Mouse (Mus musculus): ENCODE data around the gene Fam172a.

Gene Fam172a

GRCm38 (mm10) chr13:78099746-78100530 lies 398.1 kb downstream of the Fam172a start:
- DNase-seq (ENCODE audit: low read depth, low spot score) = no peak

DNA sequence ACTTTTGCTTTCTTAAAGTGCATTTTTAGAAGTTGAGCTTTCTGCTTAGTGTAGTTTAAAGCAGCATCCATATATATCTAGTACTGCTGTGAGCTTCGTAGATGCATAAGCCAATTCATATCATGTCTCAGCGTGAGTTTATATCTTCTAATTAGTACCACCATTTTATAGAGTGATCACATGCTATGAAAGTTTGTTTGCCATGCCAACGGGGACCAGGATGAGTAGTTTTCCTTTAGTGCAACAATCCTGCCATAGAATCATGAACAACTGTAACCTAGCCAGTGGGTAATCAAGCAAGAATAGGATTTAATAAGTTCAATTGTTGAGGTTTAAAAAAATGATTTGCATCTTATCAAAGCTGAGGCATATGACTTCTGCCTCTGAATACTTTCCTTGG lies 398.8 kb downstream of the Fam172a start:
- DNase-seq (ENCODE audit: low read depth, low spot score) = no peak

DNA sequence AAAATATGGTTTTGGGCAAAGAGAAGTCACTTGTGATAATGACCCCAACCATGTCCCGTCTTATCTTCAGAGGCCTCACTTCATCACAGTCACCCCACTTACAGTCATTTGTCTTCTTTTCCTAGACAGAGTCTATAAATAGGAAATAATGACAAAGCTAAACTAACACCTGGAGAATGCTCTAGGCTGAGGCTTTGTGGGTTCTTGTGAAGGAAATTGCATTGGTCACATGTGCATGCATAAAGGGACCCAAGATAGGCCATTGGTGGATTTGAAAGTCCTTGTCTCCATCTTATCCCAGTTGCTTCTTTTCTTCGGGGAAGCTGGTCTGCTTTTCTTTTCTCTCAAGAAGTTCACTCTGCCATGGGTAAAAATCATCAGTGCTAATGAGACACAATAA lies 400.5 kb downstream of the Fam172a start:
- DNase-seq (ENCODE audit: low read depth, low spot score) = no peak

DNA sequence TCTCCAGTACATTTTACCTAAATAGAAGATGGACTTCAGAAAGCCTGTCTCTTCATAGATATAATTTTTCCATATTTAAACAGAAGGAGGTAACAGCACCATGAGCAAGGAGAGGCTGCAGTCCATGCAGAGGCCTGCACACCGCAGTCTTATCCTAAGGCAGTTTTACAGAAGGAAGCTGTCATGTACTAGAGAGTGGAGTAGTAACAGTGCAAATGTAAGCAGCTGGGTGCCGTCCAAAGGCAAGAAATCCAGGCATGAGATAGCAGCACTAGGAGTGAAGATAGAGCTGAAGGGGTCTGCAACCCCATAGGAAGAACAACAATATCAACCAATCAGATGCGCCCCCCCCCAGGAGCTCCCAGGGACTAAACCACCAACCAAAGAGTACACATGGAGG lies 403.0 kb downstream of the Fam172a start:
- no peak for DNase-seq (ENCODE audit: low read depth, low spot score)

DNA sequence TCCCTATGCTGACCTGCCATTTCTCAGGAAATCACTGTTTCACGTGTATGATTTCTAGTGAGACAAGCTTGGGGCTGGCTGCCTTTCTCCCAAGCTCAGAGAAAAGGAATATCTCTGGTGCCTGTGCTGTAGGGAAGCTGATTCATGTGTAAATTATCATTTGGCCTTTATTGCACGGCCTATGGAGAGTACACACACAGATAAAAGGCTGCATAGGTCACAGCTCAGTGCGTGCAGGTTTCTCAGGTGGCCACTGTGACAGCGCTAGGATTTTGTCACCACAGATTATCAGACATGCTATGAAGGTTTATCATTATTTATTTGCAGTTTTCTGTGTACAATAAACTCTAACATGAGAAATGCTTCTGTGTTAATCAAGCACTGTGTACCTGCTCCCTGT lies 408.8 kb downstream of the Fam172a start:
- no peak for DNase-seq (ENCODE audit: low read depth, low spot score)

DNA sequence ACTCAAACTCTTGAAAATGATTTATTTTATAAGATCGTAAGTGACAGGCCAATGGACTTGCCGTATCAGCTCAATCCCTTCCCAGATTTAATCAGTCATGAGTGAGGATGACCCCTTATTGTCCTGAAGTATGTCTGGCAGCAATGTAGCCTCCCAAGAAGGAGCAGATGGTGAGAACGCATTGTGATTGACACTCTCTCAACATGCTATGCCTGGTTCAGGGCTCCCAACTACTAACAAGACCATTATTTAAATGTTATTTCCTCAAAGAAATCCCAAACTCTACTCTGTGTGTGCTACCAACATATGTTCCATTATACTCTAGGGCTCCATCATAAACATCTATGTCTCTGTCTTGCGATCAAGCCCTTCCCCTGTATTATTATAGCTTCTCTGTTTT lies 412.1 kb downstream of the Fam172a start:
- no peak for DNase-seq (ENCODE audit: low read depth, low spot score)

DNA sequence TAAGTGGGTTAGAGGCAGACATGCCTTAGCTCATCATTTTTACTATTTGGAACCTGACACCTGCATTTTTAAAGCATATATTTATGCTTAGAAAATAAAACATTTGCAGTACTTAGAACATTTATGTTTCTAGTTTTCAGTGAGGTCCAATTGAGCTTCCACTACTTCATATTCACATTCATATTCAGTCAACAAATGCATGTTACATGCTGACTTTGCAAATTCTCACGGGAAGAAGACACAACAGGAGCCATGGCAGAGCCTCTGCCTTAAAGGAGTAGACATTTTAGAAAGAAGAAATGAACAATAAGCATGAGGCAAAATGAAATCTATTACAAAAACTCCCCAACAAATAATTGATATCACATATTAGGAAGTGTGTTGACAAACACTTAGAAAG lies 416.9 kb downstream of the Fam172a start:
- no peak for DNase-seq (ENCODE audit: low read depth, low spot score)

GRCm38 (mm10) chr13:78121991-78122390 lies 420.2 kb downstream of the Fam172a start:
- no peak for DNase-seq (ENCODE audit: low read depth, low spot score)

DNA sequence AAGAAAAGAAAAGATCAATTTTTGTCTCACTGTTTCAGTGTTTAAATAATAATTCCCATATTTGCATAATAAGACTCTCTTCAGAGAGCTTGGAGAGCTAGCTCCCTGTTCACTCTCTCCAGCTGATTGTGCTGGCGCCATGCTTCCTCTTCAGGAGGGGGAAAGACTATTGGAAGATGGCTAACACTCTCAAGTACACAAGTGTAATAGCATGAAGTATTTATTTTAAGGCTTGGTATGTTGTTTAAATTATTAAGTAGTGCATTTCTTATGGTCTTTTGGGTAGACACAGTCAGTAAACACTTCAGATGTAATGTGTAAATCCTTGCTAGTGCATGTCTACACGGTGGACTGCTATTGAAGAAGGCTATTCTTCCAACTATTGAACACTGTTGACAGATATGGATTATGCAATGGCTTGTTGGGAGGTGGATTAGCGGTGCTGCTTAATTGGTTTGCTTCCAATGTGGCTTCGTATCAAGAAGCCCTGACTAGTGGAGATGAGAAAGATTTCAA lies 422.1 kb downstream of the Fam172a start:
- DNase-seq (ENCODE audit: low read depth, low spot score) = no peak

- DNase-seq (ENCODE audit: low read depth, low spot score) = no peak
Observed at GRCm38 (mm10) chr13:78157465-78157864, 455.6 kb downstream of the Fam172a start.

DNA sequence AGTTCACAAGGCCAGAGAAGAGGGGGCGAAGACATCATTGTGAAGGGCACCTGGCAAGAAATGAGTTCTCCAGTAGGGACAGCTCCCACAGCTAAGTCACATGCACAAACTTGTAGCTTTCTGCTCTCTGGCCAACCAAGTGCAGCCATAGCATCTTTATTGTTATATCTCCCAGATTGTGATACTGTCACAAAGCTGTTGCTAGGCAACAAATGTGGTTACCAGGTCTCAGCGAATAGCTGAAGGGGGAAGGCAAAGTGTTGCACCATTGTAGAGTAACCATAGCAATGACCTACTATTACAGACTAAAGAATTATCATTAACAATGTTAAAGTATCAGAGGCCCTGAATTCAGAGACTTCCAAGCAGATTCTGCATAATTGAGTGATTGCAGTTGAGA lies 460.3 kb downstream of the Fam172a start:
- no peak for DNase-seq (ENCODE audit: low read depth, low spot score)

DNA sequence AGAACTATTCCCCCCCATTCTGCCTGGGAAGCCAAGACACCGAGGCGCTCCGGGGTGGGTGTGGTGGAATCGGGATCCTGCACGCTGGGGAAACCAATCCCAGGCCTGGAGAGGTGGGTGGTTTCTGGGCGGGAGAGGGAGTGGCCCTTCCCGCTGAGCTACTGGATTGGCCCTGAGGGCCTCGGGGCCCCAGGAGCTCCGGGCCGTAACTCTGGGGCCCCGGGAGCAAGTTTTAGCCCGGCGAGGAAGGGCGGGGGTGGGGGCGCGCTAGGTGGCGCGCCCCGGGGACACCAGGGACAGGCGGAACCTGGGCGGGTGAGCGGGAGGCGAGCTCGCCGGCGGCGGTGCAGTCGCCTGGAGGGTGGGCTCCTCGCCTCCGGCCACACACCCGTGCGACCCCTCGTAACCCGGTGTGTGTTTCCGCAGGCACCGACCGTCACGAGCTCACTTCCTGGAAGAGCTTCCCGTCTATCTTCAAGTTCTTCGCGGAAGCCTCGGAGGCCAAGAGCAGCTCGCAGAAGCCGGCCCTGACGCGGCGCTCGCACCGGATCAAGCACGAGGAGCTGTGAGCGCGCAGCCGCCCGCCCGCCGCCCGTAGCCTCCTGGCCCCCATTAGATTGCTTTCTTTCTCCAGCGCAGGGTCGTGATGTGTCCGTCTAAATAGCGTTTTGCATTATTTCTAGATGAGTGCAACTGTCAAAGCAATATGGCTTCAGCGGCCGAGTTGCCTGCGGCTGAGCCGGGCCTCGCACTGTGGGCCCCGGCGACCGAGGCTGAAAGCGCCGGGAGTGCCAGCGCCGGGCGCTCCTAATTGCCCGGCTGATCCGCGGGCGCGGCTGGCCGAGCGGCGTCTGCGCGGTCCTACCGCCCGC lies 461.5 kb downstream of the Fam172a start:
- peak; percentile 57 for DNase-seq (ENCODE audit: low read depth, low spot score)

DNA sequence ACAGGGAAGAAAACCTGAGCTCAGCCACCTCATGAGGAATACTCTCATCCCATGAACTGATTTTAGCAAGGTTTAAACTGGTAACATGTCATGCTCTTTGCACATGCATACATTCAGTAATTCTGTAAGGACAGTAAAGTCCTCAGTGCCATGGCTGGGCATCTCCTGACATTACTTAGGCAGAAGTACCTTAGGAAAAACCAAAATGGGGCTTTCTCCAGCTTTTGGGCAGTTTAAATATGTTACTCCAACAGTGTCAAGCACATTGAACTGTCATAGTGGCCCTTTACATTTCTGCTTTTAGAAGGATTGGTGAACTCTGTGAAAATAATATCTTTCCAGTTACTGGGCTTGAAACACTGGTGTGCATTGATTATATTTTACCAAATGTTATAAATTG lies 463.1 kb downstream of the Fam172a start:
- no peak for DNase-seq (ENCODE audit: low read depth, low spot score)

DNA sequence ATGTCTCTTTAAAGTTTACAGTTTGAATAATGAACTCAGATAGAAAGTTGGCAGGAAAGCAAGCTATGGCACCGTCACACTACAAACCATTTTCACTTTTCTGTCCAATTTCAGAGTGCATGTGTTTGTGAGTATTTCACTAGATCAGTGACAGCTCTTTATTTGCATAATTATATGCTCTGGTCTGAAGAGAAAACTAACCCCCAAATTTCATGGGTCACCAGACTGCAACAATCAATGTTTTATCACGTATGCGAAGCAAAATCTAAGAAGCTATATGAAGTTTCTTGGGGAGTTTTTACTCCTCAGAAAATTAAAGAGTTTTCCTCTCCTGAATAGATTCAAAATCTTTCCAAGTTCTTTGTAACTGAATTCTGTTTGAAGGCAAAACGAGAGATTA lies 466.3 kb downstream of the Fam172a start:
- DNase-seq (ENCODE audit: low read depth, low spot score) = no peak

GRCm38 (mm10) chr13:78171320-78171719 lies 469.5 kb downstream of the Fam172a start:
- DNase-seq (ENCODE audit: low read depth, low spot score) = no peak

GRCm38 (mm10) chr13:78171984-78172636 lies 470.3 kb downstream of the Fam172a start:
- DNase-seq (ENCODE audit: low read depth, low spot score) = no peak

DNA sequence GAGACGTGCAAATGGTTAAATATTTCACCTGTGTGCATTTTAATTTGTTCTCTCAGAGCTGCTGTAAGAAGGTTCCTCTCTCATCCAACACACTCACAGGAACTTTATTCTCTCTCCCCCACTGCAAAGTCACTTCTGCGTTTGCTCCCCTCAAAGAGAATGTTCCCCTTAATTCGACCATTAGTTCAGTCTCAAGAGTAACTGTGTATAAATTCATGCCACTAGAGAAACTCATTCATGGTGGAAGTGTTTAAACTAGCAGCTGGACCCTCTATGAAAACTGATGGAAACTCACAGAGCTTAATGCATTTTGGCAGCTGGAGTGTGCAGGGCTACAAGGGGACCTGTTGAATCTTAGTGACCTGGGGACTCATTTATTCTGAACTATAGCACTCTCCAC lies 471.0 kb downstream of the Fam172a start:
- no peak for DNase-seq (ENCODE audit: low read depth, low spot score)

DNA sequence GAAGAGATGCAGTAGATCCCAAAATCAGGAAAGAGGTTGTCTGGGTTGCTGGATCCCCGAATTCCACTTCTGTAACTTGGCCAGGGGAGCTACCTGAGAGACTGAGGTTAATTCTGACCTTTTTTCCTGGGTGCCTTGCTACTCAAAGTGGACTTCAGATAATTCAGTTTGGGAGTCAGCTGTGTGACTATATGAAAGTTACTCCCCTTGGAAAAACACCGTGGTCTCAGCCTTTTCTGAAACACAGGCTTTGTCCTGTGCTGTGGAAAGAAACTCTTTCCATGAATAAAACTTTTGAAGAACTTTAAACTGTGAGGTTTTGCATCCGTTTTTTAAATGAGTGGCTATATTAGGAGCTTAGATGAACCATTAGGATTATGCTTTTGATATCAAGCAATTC lies 472.4 kb downstream of the Fam172a start:
- DNase-seq (ENCODE audit: low read depth, low spot score) = no peak

- DNase-seq (ENCODE audit: low read depth, low spot score) = no peak
Observed at GRCm38 (mm10) chr13:78174891-78175290, 473.1 kb downstream of the Fam172a start.

DNA sequence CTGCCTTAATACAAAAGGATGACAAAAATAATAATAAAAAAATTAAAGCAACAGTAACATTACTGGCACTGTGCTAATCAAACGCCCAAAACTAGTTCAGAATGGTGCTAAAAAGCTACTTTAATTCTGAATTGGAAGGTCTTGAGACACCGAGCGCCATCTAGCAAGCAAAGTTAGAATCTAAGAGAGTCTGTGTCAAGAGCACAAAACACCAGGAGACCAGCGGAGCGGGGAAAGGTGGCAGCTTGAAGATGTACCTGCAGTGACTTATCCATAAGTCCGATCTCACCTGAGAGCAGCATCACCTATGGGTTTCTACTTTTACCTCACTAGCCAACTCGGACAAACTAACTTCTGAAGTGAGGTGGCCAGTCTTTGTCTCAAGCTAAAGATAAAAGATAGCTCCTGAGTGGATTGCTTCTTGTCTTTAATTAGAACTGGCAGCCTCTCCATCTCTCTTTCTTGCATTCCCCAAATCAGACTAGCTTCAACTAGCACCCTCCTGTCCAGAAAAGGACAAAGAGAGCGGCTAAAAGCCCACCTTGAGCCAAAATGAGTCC lies 474.1 kb downstream of the Fam172a start:
- DNase-seq (ENCODE audit: low read depth, low spot score) = no peak

DNA sequence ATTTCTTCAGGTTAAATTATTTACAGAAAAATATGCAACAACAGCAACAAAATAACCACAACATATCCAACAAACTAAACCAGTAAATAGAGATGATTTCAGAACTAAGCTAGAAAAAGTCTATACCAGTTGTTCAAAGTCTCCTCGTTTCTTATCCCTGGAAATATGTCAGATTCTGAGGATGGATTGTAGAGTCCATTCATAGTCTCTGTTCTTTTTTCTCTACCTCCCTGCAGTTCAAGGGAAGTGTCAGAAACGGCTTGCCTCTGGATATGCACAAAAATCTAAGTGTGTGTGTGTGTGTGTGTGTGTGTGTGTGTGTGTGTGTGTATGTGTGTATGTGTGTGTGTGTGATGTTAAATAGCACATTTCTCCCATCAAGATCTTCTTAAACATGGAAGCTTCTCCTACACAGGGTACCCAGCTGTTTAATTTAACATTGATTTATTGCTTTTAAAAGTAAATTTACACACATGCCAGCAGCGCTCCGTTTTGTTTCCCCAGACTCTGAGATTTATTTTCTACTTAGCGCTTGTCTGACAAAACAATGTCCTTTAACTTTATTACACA lies 475.6 kb downstream of the Fam172a start:
- no peak for DNase-seq (ENCODE audit: low read depth, low spot score)

GRCm38 (mm10) chr13:78178021-78178420 lies 476.2 kb downstream of the Fam172a start:
- no peak for DNase-seq (ENCODE audit: low read depth, low spot score)
